Mouse (Mus musculus) myocyte (in vitro differentiated cells): ENCODE results near the gene Agbl1.

Source experiments
- CEBPB ChIP-seq: IDR thresholded peaks from 2 replicates; pipeline ENCODE4 v1.6.1; 2011; ENCODE audit warnings: mild to moderate bottlenecking, moderate library complexity; ENCODE audit not compliant: poor library complexity, insufficient read depth, severe bottlenecking
- E2F4 ChIP-seq: IDR thresholded peaks from one replicate; pipeline ENCODE4 v1.6.1; 2011; ENCODE audit warnings: mild to moderate bottlenecking, control low read depth, moderate library complexity; ENCODE audit not compliant: insufficient read depth
- MAX ChIP-seq: IDR thresholded peaks from one replicate; pipeline ENCODE4 v1.6.1; 2011; ENCODE audit warnings: low read depth, mild to moderate bottlenecking, control low read depth
- MYOD1 ChIP-seq, 3 experiments: IDR thresholded peaks; one replicate each; pipeline ENCODE4 v1.6.1; 2011; ENCODE audit warnings: control low read depth in 2 of 3, low read depth in 2 of 3, mild to moderate bottlenecking in 2 of 3, moderate library complexity in 1 of 3; ENCODE audit not compliant: insufficient read length in 2 of 3, control insufficient read depth in 1 of 3
- MYOG ChIP-seq, 3 experiments: IDR thresholded peaks; one replicate each; pipeline ENCODE4 v1.6.1; 2011; ENCODE audit warnings: control low read depth in 2 of 3, low read depth in 2 of 3, mild to moderate bottlenecking in 2 of 3; ENCODE audit not compliant: insufficient read length in 2 of 3, control insufficient read depth in 1 of 3, insufficient read depth in 1 of 3
- POLR2A ChIP-seq: IDR thresholded peaks from one replicate; pipeline ENCODE4 v1.6.1; 2011; ENCODE audit warnings: low read depth, mild to moderate bottlenecking, control low read depth, moderate library complexity; ENCODE audit not compliant: insufficient read length
- POLR2AphosphoS2 ChIP-seq: IDR thresholded peaks from one replicate; pipeline ENCODE4 v1.6.1; 2011; ENCODE audit warnings: low read depth, control low read depth; ENCODE audit not compliant: insufficient read length
- TCF12 ChIP-seq: IDR thresholded peaks from one replicate; pipeline ENCODE4 v1.6.1; 2011; ENCODE audit warnings: mild to moderate bottlenecking, control low read depth; ENCODE audit not compliant: poor library complexity, insufficient read depth, severe bottlenecking
- TCF3 ChIP-seq: IDR thresholded peaks from one replicate; pipeline ENCODE4 v1.6.1; 2011; ENCODE audit warnings: low read depth, control low read depth; ENCODE audit not compliant: insufficient read length
- USF1 ChIP-seq: IDR thresholded peaks from one replicate; pipeline ENCODE4 v1.6.1; 2011; ENCODE audit warnings: low read depth, mild to moderate bottlenecking, control low read depth, moderate library complexity

DNA sequence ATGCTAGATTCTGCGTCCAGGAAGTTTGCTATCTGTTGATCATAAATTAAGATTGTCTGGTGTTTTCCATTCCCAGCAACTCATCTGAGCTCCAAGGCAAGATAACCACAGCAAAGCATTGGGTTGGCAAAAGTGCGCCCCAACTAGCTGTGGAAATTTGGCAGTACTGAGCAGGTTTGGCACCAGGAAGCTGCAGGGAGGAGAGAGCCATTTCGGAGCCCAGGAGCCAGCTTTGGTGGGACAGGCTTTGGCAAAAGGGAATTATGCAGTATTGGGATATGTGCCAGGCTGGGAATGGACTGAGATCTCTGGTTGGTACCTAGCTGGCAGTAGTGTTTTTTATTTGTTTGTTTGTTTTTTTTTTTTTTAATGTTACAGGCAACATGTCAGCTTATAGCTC lies 612.5 kb downstream of the Agbl1 start:
- no peak for TF ChIP-seq TCF12
- TF ChIP-seq E2F4, result no peak
- TF ChIP-seq POLR2A, result no peak
- no peak for TF ChIP-seq POLR2AphosphoS2
- no peak for TF ChIP-seq MAX
- no peak for TF ChIP-seq MYOG (IDR thresholded peaks at IDR 0.05; ENCODE audit: control insufficient read depth in 1 of 3, insufficient read depth in 1 of 3, insufficient read length in 2 of 3, low read depth in 2 of 3)
- TF ChIP-seq CEBPB, result no peak
- no peak for TF ChIP-seq MYOD1 (IDR thresholded peaks at IDR 0.05; ENCODE audit: control insufficient read depth in 1 of 3, insufficient read length in 2 of 3, low read depth in 2 of 3)
- TF ChIP-seq USF1, result no peak
- no peak for TF ChIP-seq TCF3
